Mouse (Mus musculus) CH12F3 (cell line): ENCODE measurements around the gene BC004004.
"Not testable (repeated sequence)": the region's sequence is repeated elsewhere in the genome, so short reads cannot be mapped to it uniquely, and the experiment has no call there.

ENCODE experiments used
- in situ Hi-C: fragments of 300-500 bp; cut with MboI; formaldehyde crosslinking; loops from 2 replicates; pipeline ENCODE4 v1.14.3; 2020; ENCODE audit warnings: low sequenced_read_pairs

BC004004 gene

DNA sequence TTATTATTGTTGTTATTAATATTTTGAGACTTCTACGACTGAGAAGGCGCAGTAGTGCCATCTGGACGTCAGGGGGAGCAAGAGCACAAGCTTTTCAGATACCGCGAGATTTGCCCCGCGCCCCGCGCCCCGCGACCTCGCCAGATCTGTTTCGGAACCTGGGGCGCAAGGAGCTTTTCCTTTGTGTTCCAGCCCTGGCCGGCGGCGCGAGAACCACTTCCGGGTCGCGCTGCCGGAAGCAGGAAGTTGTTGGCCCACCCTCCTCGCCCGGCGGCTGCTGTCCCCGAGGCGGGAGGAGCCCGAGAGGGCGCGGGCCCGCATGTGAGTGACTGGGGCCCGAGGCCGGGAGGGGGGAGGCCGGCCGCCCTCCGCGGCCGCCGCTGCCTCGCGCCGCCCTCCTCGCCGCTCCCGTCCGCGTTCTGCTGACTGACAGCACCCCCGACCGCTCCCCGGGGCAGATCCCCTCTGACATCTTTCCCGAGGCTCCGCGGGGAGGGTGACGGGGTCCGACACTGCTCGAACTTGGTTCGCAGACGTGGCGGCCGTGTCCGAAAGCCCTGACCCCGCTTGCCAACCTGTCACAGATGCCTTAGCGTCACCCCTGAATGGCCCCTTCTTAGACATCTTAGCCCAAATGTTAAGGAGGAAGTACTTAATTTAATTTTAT is at the start of gene BC004004:
TSS of gene BC004004 (plus strand) at position 107 of the 667 bp plus-strand sequence.
- in situ Hi-C loops: loop anchor here (10.0 kb wide), 1 partner anchor 246 kb away; no protein-coding TSS in a partner anchor

- in situ Hi-C loops: no loop called here
Measured at GRCm38 (mm10) chr17:29220631-29221030, 48.0 kb upstream of the BC004004 start.

GRCm38 (mm10) chr17:29231109-29231508 is 37.5 kb upstream of the BC004004 start:
- in situ Hi-C loops: no loop called here

GRCm38 (mm10) chr17:29236111-29236510 is 32.5 kb upstream of the BC004004 start:
- in situ Hi-C loops: no loop called here

DNA sequence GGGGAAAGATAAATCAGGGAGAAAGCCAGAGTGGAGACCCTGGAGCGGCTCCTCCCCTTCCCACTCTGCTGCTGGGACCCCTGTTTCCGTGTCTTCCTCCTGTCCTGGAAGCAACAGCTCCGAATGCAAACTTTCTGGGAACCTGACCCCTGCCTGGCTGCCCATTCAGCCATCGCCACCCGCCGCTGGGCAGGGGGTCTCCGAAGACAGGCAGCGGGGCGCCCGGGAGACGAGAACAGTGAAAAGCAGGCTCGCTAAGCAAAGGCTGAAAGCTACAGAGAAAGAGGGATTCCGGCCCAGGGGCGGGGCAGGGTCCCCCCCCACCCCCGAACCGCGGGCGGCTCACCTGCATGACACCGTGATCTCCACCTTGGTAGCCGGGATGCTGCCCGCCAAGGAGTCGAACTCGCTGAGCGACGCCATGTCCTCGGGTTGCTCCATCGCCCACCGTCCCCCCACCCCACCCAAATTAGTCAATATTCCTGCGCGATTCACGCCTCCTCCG is 31.3 kb upstream of the BC004004 start:
- in situ Hi-C loops: no loop called here

DNA sequence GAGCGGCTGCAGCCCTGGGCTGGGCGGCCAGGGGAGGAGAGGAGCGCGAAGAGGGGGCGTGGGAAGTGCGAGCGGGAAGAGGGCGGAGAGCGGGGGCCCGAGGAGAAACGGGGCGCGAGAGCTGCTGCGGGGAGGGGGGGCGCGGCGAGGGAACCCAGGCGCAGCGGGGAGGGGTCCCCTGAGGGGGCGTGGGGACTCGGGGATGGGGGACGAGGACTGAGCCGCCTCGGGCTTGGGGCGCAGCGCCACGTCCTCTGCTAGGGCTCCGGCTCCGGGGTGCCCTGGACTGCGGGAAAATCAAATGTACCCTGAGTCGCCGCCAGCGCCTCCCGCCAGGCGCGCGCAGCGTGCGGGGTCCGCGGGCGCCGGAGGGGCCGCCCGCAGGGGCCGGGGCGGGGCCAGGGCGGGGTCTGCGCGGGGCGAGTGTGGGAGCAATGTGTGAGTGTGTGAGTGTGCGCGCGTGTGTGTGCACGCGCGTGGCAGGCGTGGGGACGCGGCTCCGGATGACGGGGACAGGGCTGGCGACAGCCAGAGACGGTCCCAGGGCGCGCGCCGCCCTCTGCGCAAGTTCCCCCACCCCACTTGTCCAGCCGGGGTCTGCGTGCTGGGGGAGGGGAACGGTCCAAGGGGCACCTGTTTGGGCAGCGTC is 30.7 kb upstream of the BC004004 start, which contains the start of gene Cpne5:
TSS of gene Cpne5 (minus strand) at position 396 of the 649 bp plus-strand sequence.
- in situ Hi-C loops: no loop called here

DNA sequence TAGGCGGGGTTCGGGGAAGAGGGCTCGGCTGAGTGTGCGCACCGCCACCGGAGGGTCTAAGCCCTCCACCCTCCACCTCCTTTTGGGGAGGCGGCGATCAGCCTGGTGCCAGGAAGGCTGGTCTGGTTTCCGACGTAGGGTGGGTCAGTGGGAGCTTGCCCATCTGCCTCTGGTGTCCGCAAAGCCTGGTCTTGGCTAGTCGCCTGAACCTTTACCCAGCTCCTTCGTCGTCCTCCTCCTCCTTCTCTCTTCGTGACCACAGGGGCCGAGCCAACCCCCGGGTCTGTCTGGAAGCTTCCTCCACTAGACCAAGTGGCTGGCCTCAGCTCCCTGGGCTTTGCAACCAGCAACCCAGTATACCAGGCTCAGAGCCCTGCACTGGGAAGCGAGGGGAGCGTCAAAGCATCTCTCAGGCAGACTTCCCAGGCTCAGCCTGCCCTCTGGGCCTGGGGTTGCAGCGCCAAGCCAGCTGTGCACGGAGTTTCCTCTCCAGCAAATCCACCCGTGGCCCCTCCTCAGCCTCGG is 30.1 kb upstream of the BC004004 start:
- in situ Hi-C loops: no loop called here

GRCm38 (mm10) chr17:29244912-29245311 is 23.7 kb upstream of the BC004004 start:
- in situ Hi-C loops: loop anchor here (5.0 to 10.0 kb wide), 2 partner anchors 68 to 200 kb away; no protein-coding TSS in a partner anchor

DNA sequence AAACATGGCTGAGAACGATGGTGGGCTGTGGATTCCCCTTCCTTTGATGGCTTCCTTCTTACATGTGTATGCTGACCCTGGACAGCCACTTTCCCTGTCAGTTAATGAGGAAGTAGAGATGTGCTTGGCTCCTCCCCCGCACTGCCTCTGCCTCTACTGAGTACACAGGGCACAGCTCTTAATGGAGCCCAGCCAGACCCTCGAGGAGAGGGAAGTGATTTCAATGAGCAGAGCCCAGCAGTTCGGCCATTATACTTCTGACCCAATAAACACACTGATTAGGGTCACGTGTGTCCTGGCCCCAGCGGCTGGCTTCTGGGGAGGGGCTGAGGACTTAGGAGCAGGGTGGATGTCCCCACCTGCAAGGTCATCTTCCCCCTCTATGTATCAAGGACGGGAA is 22.9 kb upstream of the BC004004 start:
- in situ Hi-C loops: loop anchor here (5.0 to 10.0 kb wide), 2 partner anchors 68 to 201 kb away; no protein-coding TSS in a partner anchor

GRCm38 (mm10) chr17:29246602-29247001 is 22.0 kb upstream of the BC004004 start:
- in situ Hi-C loops: loop anchor here (5.0 to 10.0 kb wide), 2 partner anchors 69 to 202 kb away; no protein-coding TSS in a partner anchor

- in situ Hi-C loops: loop anchor here (5.0 to 10.0 kb wide), 2 partner anchors 71 to 203 kb away; no protein-coding TSS in a partner anchor
Measured at GRCm38 (mm10) chr17:29247881-29248280, 20.7 kb upstream of the BC004004 start.

- in situ Hi-C loops: loop anchor here (5.0 to 10.0 kb wide), 2 partner anchors 72 to 205 kb away; no protein-coding TSS in a partner anchor
Measured at GRCm38 (mm10) chr17:29249512-29249911, 19.1 kb upstream of the BC004004 start.

- in situ Hi-C loops: not testable (repeated sequence)
Measured at GRCm38 (mm10) chr17:29251006-29251405, 17.6 kb upstream of the BC004004 start.

GRCm38 (mm10) chr17:29251608-29252390 is 16.8 kb upstream of the BC004004 start:
- in situ Hi-C loops: no loop called here

- in situ Hi-C loops: no loop called here
Measured at GRCm38 (mm10) chr17:29253236-29253635, 15.4 kb upstream of the BC004004 start.

DNA sequence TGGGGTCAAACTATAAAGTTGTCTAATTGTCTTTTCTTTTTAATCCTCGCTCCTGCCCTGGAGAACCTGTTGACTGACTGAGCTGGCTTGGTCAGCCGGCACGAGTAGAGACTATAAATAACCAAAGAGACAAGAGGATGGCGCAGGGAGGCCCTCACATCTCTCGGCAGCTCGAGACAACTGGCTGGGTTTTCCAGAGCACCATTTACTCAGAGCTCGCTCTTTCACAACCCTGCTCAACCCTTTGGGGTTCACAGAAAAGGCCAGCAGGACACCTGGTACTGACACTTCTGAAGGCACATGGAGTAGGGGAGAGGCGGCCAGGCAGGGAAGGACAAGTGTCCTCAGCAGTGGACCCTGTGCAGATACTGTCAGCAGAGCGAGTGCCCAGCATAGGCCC is 14.9 kb upstream of the BC004004 start:
- in situ Hi-C loops: no loop called here

DNA sequence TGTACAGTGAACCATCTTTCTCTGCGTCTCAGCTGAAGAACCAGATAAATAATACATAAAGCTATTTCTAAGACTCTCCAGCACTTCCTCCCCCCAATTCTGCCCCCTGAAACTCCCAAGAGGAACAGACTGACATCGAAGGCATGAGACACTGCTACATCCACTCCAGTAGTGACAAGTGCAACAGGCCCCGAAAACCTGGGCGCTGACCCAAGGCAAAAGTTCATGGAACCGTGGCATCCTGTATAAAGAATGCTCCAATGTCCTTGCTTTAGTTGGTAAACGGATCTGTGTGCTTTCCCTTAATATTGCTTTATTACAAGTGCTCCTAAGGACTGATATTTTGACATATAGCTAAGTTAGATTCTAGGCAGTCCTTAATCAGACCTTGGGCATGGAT is 13.8 kb upstream of the BC004004 start:
- in situ Hi-C loops: loop anchor here (5.0 kb wide), 1 partner anchor 118 kb away; no protein-coding TSS in a partner anchor

- in situ Hi-C loops: loop anchor here (5.0 kb wide), 1 partner anchor 116 kb away; no protein-coding TSS in a partner anchor
Measured at GRCm38 (mm10) chr17:29256507-29256906, 12.1 kb upstream of the BC004004 start.

- in situ Hi-C loops: loop anchor here (5.0 kb wide), 1 partner anchor 115 kb away; no protein-coding TSS in a partner anchor
Measured at GRCm38 (mm10) chr17:29257001-29257511, 11.5 kb upstream of the BC004004 start.

- in situ Hi-C loops: loop anchor here (5.0 kb wide), 1 partner anchor 114 kb away; no protein-coding TSS in a partner anchor
Measured at GRCm38 (mm10) chr17:29258025-29258558, 10.5 kb upstream of the BC004004 start.
